Comparison of ENCODE assay signal across 8 mouse cellular contexts in genomic region chr17:15526986-15527810, GRCm38 (mm10). TPM values are rescaled to one million over a fixed set of nuclear protein-coding genes. Genes with fewer than 3 reads are reported as not detected.
DNase-seq lines count a peak whose midpoint lies in the region; ATAC-seq and TF ChIP-seq lines count a peak whose summit lies in the region.

Pdcd2 (minus strand) TSS chr17:15527301.

- peak within 1 kb of the TSS; percentile 82 for H3K27ac ChIP-seq in embryonic facial prominence, embryonic 13.5 days
- peak within 1 kb of the TSS; percentile 52 for H3K27ac ChIP-seq in kidney, adult 2 months (ENCODE audit: insufficient read depth, low read depth, low read length)
- H3K27ac ChIP-seq in limb, embryonic 12.5 days, result peak within 1 kb of the TSS; percentile 89
- H3K27ac ChIP-seq in midbrain, embryonic 15.5 days, result peak within 1 kb of the TSS; percentile 80
- peak within 1 kb of the TSS; percentile 89 for H3K27ac ChIP-seq in spleen, adult 2 months (ENCODE audit: insufficient read depth, low read length)

- ATAC-seq in embryonic facial prominence, embryonic 13.5 days (ENCODE audit: insufficient number of reproducible peaks, insufficient read depth, low FRiP score, low TSS enrichment, low read depth), result peak; percentile 97
- peak; percentile 98 for ATAC-seq in limb, embryonic 12.5 days (ENCODE audit: insufficient number of reproducible peaks, insufficient read depth, low FRiP score, low TSS enrichment, low read depth)
- ATAC-seq in midbrain, embryonic 15.5 days (replicated peaks), result peak; percentile 97

- no peak for TF ChIP-seq POLR2A in kidney, adult 2 months (IDR thresholded peaks at IDR 0.05; ENCODE audit: low read depth, low read length)
- TF ChIP-seq POLR2A in spleen, adult 2 months (IDR thresholded peaks at IDR 0.05; ENCODE audit: low read depth, low read length), result peak; percentile 84

- peak within 1 kb of the TSS; percentile 74 for H3K4me3 ChIP-seq in embryonic facial prominence, embryonic 13.5 days
- H3K4me3 ChIP-seq in kidney, adult 2 months (ENCODE audit: insufficient read depth, low read depth, low read length), result peak within 1 kb of the TSS; percentile 85
- H3K4me3 ChIP-seq in limb, embryonic 12.5 days (replicated peaks), result peak within 1 kb of the TSS; percentile 90
- peak within 1 kb of the TSS; percentile 81 for H3K4me3 ChIP-seq in midbrain, embryonic 15.5 days
- H3K4me3 ChIP-seq in spleen, adult 2 months (ENCODE audit: extremely low read depth, insufficient read depth, insufficient read length), result peak within 1 kb of the TSS; percentile 73

- H3K4me1 ChIP-seq in embryonic facial prominence, embryonic 13.5 days, result peaks cover 10% of the 10 kb centered on the region
- H3K4me1 ChIP-seq in kidney, adult 2 months (ENCODE audit: control insufficient read depth, insufficient read depth, low read length), result peaks cover 4% of the 10 kb centered on the region; the same call in 1 of the 2 replicates
- H3K4me1 ChIP-seq in limb, embryonic 12.5 days (replicated peaks), result peaks cover 13% of the 10 kb centered on the region
- peaks cover 19% of the 10 kb centered on the region for H3K4me1 ChIP-seq in midbrain, embryonic 15.5 days
- peaks cover 8% of the 10 kb centered on the region for H3K4me1 ChIP-seq in spleen, adult 2 months (ENCODE audit: control insufficient read depth, insufficient read depth, insufficient read length)

- under 1% methylated on average over 55 of the region's 55 CpGs for WGBS in embryonic facial prominence, embryonic 13.5 days
- 1% methylated on average over 55 of the region's 55 CpGs for WGBS in kidney, adult 2 months
- 2% methylated on average over 55 of the region's 55 CpGs for WGBS in limb, embryonic 12.5 days
- under 1% methylated on average over 50 of the region's 55 CpGs for WGBS in midbrain, embryonic 15.5 days
- under 1% methylated on average over 54 of the region's 55 CpGs for WGBS in spleen, adult 2 months

- peak; percentile 38 for TF ChIP-seq CTCF in kidney, adult 2 months (conservative IDR thresholded peaks at IDR 0.05; ENCODE audit: insufficient read depth, insufficient read length, low read depth, low read length)
- 0 out of 2 replicates have a peak, but pooled peaks have one; percentile 3 for TF ChIP-seq CTCF in spleen, adult 2 months (IDR thresholded peaks at IDR 0.05; ENCODE audit: extremely low read depth, insufficient read depth, insufficient read length, insufficient replicate concordance)

- peak within 1 kb of the TSS; percentile 79 for H3K9ac ChIP-seq in embryonic facial prominence, embryonic 13.5 days
- peak within 1 kb of the TSS; percentile 85 for H3K9ac ChIP-seq in limb, embryonic 12.5 days (replicated peaks)
- peak within 1 kb of the TSS; percentile 89 for H3K9ac ChIP-seq in midbrain, embryonic 15.5 days

- peak within 1 kb of the TSS; percentile 68 for H3K4me2 ChIP-seq in embryonic facial prominence, embryonic 13.5 days
- peak within 1 kb of the TSS; percentile 72 for H3K4me2 ChIP-seq in limb, embryonic 12.5 days
- H3K4me2 ChIP-seq in midbrain, embryonic 15.5 days, result peak within 1 kb of the TSS; percentile 63

- H3K27me3 ChIP-seq in embryonic facial prominence, embryonic 13.5 days, result no peaks in the 10 kb centered on the region
- no peaks in the 10 kb centered on the region for H3K27me3 ChIP-seq in kidney, adult 2 months (replicated peaks; ENCODE audit: control insufficient read depth, insufficient read depth, low read length)
- H3K27me3 ChIP-seq in limb, embryonic 12.5 days, result no peaks in the 10 kb centered on the region
- H3K27me3 ChIP-seq in midbrain, embryonic 15.5 days (replicated peaks), result no peaks in the 10 kb centered on the region
- no peaks in the 10 kb centered on the region for H3K27me3 ChIP-seq in spleen, adult 2 months (ENCODE audit: control insufficient read depth, insufficient read depth, low read length)

- H3K9me3 ChIP-seq in embryonic facial prominence, embryonic 13.5 days, result no peaks in the 10 kb centered on the region
- no peaks in the 10 kb centered on the region for H3K9me3 ChIP-seq in limb, embryonic 12.5 days
- H3K9me3 ChIP-seq in midbrain, embryonic 15.5 days, result no peaks in the 10 kb centered on the region

- H3K36me3 ChIP-seq in embryonic facial prominence, embryonic 13.5 days, result peaks cover 28% of the 10 kb centered on the region
- H3K36me3 ChIP-seq in kidney, adult 2 months (ENCODE audit: control insufficient read depth, insufficient read depth, low read length), result peaks cover 2% of the 10 kb centered on the region; the same call in 1 of the 2 replicates
- H3K36me3 ChIP-seq in limb, embryonic 12.5 days, result peaks cover 28% of the 10 kb centered on the region
- peaks cover 17% of the 10 kb centered on the region for H3K36me3 ChIP-seq in midbrain, embryonic 15.5 days (replicated peaks)
- H3K36me3 ChIP-seq in spleen, adult 2 months (ENCODE audit: control insufficient read depth, insufficient read depth, low read length), result peaks cover 18% of the 10 kb centered on the region

- DNase-seq in 3134 (ENCODE audit: extremely low read depth, insufficient read length, low spot score), result peak; percentile 95
- DNase-seq in adrenal gland, postnatal 36 days, result peak; percentile 98
- DNase-seq in heart, adult 18-20 months, result peak; percentile 97
- peak; percentile 98 for DNase-seq in kidney, adult 2 months
- peak; percentile 83 to 97 for DNase-seq in spleen, adult 2 months (ENCODE audit: low read depth in 1 of 2, low spot score in 2 of 2)

RNA-seq across cellular contexts. Expression of gene Pdcd2, which starts in this region (rescaled TPM):
- total RNA-seq in adrenal gland, postnatal 36 days (2021), result 10 to 100 TPM; 33.2 to 34.6 TPM
- polyA plus RNA-seq in embryonic facial prominence, embryonic 13.5 days (2015; fragmentation: Nextera tagmentation; extraction: Ambion mirVana), result 46.2 and 46.3 TPM in 2 replicates
- 10 to 100 TPM; 16.6 to 20.5 TPM for total RNA-seq in heart, adult 18-20 months (2021)
- polyA plus RNA-seq in kidney, adult 2 months (2012; rRNA removed), result 19.2 and 23.4 TPM in 2 replicates
- 54.8 and 59.6 TPM in 2 replicates for polyA plus RNA-seq in limb, embryonic 12.5 days (2016; fragmentation: Nextera tagmentation; extraction: Ambion mirVana)
- polyA plus RNA-seq in midbrain, embryonic 15.5 days (2015; fragmentation: Nextera tagmentation; extraction: Ambion mirVana), result 58.3 and 59.7 TPM in 2 replicates
- polyA plus RNA-seq in spleen, adult 2 months (2012; rRNA removed), result 21.7 and 40.1 TPM in 2 replicates

Comparison
In these comparisons a context has a peak if more than half of its experiments do, and no peak if none do; other contexts are left out.
1. Peak in every context shown above with its lines: DNase-seq, ATAC-seq, H3K4me3 ChIP-seq and H3K27ac ChIP-seq.